Mouse (Mus musculus) gastrocnemius, postnatal 36 days (tissue): ENCODE measurements around the gene Hnrnpf. TPM values are rescaled to one million over a fixed set of nuclear protein-coding genes. Genes with fewer than 3 reads are reported as not detected.
"Not testable (repeated sequence)": the region's sequence is repeated elsewhere in the genome, so short reads cannot be mapped to it uniquely, and the experiment has no call there.

ENCODE experiments used
- DNase-seq, 2 experiments: peaks; one replicate each; pipeline ENCODE4 v3.0.0; 2022
- intact Hi-C: fragments of 180-260 bp; cut with DNase I; formaldehyde crosslinking; loops from one replicate; pipeline ENCODE4 v1.15.1; 2025
- long read RNA-seq, 2 experiments: library from polyadenylated mRNA; stranded (forward); transcript quantifications; one replicate each; pipeline ENCODE4 v2.0.0; 2021
- total RNA-seq, 2 experiments: library from RNA; stranded (reverse); gene quantifications; 2 replicates each; pipeline ENCODE4 v1.2.3; 2021

Gene Hnrnpf
- total RNA-seq: 10 to 100 TPM; 83.2 to 98.9 TPM
- long read RNA-seq, experiment 1, transcript Hnrnpf-210 (1 exons, 1,922 nt): minor isoform, 13 of 70 reads
- long read RNA-seq, experiment 1, transcript Hnrnpf-209 (3 exons, 2,280 nt): minor isoform, 7 of 70 reads
- long read RNA-seq, experiment 1, transcript Hnrnpf-201 (4 exons, 2,147 nt): major isoform, 15 of 70 reads
- long read RNA-seq, experiment 1, transcript Hnrnpf-208 (4 exons, 956 nt): major isoform, 15 of 70 reads
- long read RNA-seq, experiment 1, partial matches to known transcripts: 18 of 70 reads
- long read RNA-seq, experiment 1, other reads (novel, unspliced or antisense): 2 of 70 reads
- long read RNA-seq, experiment 2, transcript Hnrnpf-209 (3 exons, 2,280 nt): minor isoform, 8 of 95 reads
- long read RNA-seq, experiment 2, transcript Hnrnpf-208 (4 exons, 956 nt): minor isoform, 22 of 95 reads
- long read RNA-seq, experiment 2, transcript Hnrnpf-210 (1 exons, 1,922 nt): minor isoform, 14 of 95 reads
- long read RNA-seq, experiment 2, transcript Hnrnpf-201 (4 exons, 2,147 nt): major isoform, 23 of 95 reads
- long read RNA-seq, experiment 2, partial matches to known transcripts: 20 of 95 reads
- long read RNA-seq, experiment 2, other reads (novel, unspliced or antisense): 7 of 95 reads

- no peak for DNase-seq
- intact Hi-C loops: no loop called here
These were observed at the start of gene Hnrnpf for GRCm38 (mm10) chr6:117900126-117901080. Hnrnpf (plus strand) TSS chr6:117900324.

DNA sequence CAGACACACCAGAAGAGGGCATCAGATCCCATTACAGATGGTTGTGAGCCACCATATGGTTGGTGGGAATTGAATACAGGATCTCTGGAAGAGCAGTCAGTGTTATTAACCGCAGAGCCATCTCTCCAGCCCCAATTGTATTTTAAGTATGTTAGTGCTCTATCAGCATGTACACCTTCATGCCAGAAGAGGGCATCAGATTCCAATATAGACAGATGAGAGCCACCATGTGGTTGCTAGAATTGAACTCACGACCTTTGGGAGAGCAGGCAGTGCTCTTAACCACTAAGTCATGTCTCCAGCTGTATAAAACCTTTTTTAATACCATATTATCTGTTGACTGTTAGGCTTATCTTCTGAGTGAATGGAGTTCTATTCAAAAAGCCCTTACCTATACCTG is 48.4 kb upstream of the Hnrnpf start:
- no peak for DNase-seq
- intact Hi-C loops: no loop called here

- intact Hi-C loops: loop anchor here (5.0 kb wide), 1 partner anchor 64 kb away; no protein-coding TSS in a partner anchor
- DNase-seq: no peak
These were observed 42.1 kb upstream of the Hnrnpf start for GRCm38 (mm10) chr6:117857990-117858389.

GRCm38 (mm10) chr6:117861848-117862247 is 38.3 kb upstream of the Hnrnpf start, which contains the start of gene Zfp239:
Zfp239 (plus strand) TSS chr6:117862100.
- intact Hi-C loops: no loop called here
- no peak for DNase-seq

- no peak for DNase-seq
- intact Hi-C loops: no loop called here
These were observed 37.7 kb upstream of the Hnrnpf start for GRCm38 (mm10) chr6:117862465-117862864.

GRCm38 (mm10) chr6:117862899-117863620 is 37.1 kb upstream of the Hnrnpf start:
- DNase-seq: peak in 1 of 2 experiments; percentile 23

GRCm38 (mm10) chr6:117863751-117864150 is 36.4 kb upstream of the Hnrnpf start:
- intact Hi-C loops: no loop called here
- DNase-seq: no peak

More at GRCm38 (mm10) chr6:117862899-117863620, 37.1 kb upstream of the Hnrnpf start:
- intact Hi-C loops: no loop called here

DNA sequence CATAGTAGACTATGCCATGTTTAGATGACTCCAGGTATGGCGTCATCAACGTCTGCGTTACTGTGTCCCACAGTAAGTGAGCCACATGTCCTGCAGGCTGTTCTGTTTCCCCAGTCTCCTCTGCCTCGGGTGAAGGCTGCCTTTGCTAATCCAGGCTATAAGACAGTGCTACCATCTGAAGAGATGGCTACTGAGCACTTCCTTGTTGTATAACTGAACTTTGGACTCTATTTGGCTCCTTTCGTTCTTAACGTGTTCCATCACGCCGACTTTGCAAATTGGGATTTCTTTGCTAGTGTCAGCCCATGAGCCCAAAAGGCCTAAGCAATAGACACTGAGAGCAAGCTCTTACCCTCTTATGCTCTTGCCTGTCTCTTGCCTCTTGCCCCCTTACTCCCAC is 31.9 kb upstream of the Hnrnpf start:
- DNase-seq: no peak
- intact Hi-C loops: no loop called here

DNA sequence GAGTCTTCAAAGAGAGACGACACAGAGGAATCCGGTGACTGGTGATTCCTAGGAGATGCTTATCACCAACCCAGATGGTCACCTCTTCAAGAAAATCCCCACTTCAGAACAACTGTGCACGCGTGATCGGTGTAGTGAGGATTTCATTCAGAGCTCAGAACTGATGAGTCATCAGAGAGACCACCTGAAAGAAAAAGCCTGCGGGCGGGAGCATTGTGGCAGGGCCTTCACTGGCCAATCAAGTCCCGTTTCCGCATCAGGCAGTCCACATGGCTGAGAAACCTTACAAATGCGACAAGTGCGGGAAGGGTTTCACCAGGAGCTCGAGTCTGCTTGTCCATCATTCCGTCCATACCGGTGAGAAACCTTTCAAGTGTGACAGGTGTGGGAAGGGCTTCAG is 29.1 kb upstream of the Hnrnpf start:
- intact Hi-C loops: no loop called here

DNA sequence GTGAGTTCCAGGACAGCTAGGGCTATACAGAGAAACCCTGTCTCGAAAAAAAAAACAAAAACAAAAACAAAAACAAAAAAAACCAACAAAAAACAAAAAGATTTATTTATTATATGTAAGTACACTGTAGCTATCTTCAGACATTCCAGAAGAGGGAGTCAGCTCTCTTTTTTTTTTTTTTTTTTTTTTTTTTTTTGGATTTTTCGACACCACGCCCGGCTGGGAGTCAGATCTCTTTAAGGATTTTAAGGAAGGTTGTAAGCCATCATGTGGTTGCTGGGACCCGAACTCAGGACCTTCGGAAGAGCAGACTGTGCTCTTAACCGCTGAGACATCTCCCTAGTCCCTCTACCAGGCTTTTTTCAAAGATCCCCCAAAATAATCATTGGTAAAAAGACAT is 26.7 kb upstream of the Hnrnpf start:
- DNase-seq, intact Hi-C loops: not testable (repeated sequence)

More for the DNA sequence above, 29.1 kb upstream of the Hnrnpf start:
- no peak for DNase-seq

DNA sequence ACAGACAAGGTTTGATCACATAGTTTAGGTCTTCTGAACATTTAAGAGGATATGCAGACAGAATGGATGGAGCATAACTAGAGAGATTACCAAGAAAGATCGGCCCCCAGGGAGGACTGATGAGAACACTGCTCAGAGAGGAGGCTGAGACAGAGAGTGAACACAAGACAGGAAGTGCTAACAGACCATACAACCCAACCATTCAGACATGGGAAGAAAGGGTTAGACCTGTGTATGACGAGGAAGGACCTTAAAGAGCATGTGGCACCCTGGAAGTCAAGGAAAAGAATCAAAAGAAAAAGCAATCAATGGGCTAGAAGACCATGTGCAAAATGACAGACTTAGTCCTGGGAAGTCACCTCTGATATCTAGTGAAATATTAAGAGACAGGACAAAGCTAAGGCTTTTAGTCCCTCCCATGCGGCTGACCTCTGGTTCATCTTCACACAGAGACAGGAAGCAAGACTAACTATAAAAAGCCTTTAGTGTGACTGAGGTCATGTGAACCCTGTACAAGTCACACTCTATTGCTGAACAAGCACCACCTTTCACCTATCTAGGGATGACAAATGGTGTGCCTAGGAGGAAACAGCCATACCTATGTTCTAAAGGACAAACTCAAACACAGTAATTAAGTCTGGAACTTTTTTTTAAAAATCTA is 25.4 kb upstream of the Hnrnpf start:
- DNase-seq: no peak
- intact Hi-C loops: loop anchor here (5.0 kb wide), 1 partner anchor 43 kb away; no protein-coding TSS in a partner anchor

DNA sequence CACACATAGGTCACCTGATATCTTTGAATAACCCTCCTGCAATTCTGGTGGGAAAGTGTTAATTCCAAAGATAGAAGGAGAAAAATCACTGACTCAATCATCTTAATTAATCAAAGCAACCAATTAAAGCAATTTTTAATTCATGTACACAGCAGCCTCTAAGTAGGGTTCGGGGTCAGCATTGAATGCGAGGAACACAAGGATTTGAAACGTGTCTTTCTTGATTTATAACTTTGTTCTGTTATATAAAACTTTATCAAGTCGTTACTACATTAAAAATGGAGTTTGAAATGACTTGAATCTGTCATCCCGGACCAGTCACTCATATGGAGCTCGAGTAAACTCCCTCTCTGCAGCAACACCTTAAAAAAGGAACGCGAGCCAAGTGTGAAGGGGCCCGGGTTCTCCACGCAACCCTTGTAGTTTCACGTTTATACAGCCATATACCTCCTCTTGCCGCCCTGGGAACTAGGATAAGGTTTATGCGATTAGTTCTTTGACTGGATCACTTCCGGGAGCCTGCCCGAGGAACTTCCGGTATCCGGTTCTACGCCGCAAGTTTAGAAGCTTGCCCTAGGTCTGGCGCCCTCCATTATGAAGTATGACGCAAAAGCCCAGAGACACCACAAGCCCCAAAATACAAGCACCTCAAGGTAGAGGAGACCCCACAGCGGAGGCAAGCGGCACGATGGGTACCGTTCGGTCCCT is 21.3 kb upstream of the Hnrnpf start:
- peak in 1 of 2 experiments; percentile 78 for DNase-seq
- intact Hi-C loops: loop anchor here (2.0 to 5.0 kb wide), 2 partner anchors 38 kb away; partner anchors contain the start of gene Zfp637

DNA sequence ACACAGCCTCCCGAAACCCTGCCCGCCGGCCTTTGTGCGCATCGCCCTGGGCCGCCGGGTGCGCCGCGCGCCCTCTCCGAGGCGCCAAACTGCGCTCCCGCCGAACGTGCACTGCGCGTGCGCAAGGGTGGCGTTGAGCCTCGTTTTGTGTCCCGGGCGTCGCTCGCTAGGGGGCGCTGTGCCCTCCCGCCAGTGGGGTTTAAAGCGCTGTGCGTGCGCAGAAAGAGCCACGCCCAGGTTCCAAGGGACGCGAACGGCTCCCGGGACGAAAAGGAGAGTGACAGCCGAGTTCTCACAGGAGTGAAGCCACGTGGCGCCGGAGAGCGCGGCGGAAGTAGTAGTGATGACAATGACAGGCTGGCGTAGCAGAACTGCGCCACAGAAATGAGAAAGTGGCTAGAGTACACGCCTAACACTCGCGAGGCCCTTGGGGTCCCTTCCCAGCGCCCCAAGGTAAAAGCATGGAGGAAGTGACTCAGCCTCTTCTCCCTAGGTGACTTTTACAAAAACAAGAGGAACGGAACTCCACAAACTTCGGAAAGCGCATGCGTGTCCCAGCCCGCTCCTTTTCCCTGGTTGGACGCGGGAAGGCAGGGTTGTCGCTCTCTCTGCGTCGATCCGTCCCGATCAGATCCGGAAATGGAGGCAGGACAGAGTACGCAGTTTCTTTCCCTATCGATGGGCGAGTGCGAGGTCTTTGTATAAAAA is 20.6 kb upstream of the Hnrnpf start:
- intact Hi-C loops: loop anchor here (2.0 to 5.0 kb wide), 2 partner anchors 38 to 39 kb away; partner anchors contain the start of gene Zfp637
- peak; percentile 98 to 100 for DNase-seq

- intact Hi-C loops: no loop called here
- no peak for DNase-seq
These were observed 19.7 kb upstream of the Hnrnpf start for GRCm38 (mm10) chr6:117880394-117880838.

DNA sequence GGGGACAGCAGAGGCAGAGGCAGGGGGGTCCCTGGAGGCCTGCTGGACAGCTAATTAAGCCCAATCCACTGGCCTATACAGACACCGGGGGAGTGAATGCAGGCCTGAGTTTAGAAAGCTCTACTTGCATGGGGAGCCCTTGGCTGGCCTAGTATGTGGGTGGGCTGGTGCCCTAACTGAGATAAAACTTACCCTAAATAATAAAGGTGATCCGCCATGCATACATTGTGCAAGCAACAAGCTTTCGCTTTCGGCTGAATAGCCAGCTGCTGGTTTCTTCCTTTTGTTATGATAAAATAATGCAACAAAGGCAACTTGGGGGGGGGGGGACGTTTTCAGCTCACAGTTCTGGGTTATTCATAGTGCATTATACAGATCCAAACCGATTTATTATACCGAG is 18.9 kb upstream of the Hnrnpf start:
- intact Hi-C loops: no loop called here
- DNase-seq: no peak

GRCm38 (mm10) chr6:117881997-117882396 is 18.1 kb upstream of the Hnrnpf start:
- intact Hi-C loops: no loop called here
- no peak for DNase-seq

DNA sequence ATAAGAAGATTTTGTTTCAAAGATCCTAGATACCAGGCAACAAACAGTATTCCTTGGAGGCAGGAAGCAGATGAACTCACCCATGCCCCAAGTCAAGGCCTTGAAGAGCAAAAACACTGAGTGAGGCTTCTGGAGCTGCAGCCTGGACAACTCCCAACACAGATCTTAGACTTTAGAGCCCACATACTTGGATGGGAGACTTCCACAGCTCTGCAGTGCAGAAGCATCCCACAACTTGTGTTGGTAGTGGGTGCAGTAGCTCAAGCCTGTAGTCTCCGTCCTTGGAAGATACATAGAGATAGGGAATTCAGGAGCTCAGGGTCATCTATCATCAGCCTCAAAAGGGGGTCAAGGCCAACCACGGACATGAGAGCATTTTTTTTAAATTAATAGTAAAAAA is 14.2 kb upstream of the Hnrnpf start:
- no peak for DNase-seq
- intact Hi-C loops: no loop called here

- DNase-seq: no peak
- intact Hi-C loops: loop anchor here (2.0 kb wide), 1 partner anchor 15 kb away; no protein-coding TSS in a partner anchor
These were observed 12.1 kb upstream of the Hnrnpf start for GRCm38 (mm10) chr6:117888032-117888431.
